Mouse (Mus musculus): ENCODE results near the gene Hoga1.

DNA sequence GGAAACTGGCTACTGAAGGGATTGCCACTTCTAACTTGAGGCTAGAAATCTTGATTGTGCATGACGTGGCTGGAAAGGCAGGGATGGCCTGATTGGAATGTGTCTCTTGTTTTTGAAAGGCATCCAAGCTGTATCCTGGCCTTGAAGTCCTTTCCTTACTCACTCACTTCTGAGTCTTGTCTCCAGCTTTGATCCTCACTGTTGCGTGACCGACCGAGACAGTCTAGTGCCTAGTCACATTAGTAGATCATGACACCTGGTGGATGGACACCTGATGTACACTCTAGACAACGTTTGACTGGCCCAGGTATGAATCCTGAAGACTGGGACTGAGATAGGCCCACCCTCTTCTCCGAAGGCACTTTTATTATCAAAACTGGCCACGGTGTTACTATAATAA lies 27.4 kb downstream of the Hoga1 start:
- TF ChIP-seq CTCF (conservative IDR thresholded peaks at IDR 0.05; ENCODE audit: insufficient read depth, insufficient read length, low read depth, low read length): peak; percentile 74
- TF ChIP-seq POLR2A (IDR thresholded peaks at IDR 0.05; ENCODE audit: low read depth, low read length): no peak

All from kidney, adult 2 months (tissue).